Mouse (Mus musculus): Measurements from ENCODE around the gene Sardh. TPM values are rescaled to one million over a fixed set of nuclear protein-coding genes. Genes with fewer than 3 reads are reported as not detected.

The Sardh gene
- total and polyA plus RNA-seq, 3 experiments = 0.13 TPM; not detected in 2

GRCm38 (mm10) chr2:27149457-27149856 is 98.7 kb downstream of the Sardh start:
- peaks cover 66% of the 10 kb centered on the region for H3K27me3 ChIP-seq (replicated peaks)
- TF ChIP-seq JUN (IDR thresholded peaks at IDR 0.05; ENCODE audit: insufficient read depth, low read depth, low read length) (no peak), USF1 (IDR thresholded peaks at IDR 0.05; ENCODE audit: low read depth, low read length) (no peak), ZNF384 (IDR thresholded peaks at IDR 0.05; ENCODE audit: low read depth, low read length) (no peak), E2F4 (IDR thresholded peaks at IDR 0.05; ENCODE audit: insufficient replicate concordance, low read depth, low read length) (no peak)

GRCm38 (mm10) chr2:27146840-27147239 is 101.3 kb downstream of the Sardh start:
- Histone ChIP-seq H3K27ac (ENCODE audit: insufficient read depth, low read depth) (no peak overlapping the region), H3K4me2 (ENCODE audit: insufficient read depth, low read depth, poor library complexity, severe bottlenecking) (no peak overlapping the region), H3K9ac (ENCODE audit: insufficient read depth, low read depth) (no peak overlapping the region), H3K4me3 (replicated peaks in 1 of 3; ENCODE audit: low read depth in 2 of 3, low read length in 2 of 3, poor library complexity in 1 of 3) (no peak overlapping the region), H3K79me2 (replicated peaks; ENCODE audit: control insufficient read depth, extremely low read depth, insufficient read depth, poor library complexity, severe bottlenecking) (no peaks in the 10 kb centered on the region), H3K4me1 (ENCODE audit: control insufficient read depth in 1 of 2, insufficient read depth in 2 of 2) (peaks cover 0 to 9% of the 10 kb centered on the region in 2 experiments; a peak in 2 of 4 replicates), H3K27me3 (replicated peaks) (peaks cover 77% of the 10 kb centered on the region), H3K9me3 (replicated peaks; ENCODE audit: low read length) (no peaks in the 10 kb centered on the region), H3K36me3 (replicated peaks in 1 of 2; ENCODE audit: control insufficient read depth in 1 of 2, insufficient read depth in 1 of 2, low read length in 1 of 2) (no peaks in the 10 kb centered on the region)
- no peak for TF ChIP-seq MAFK (IDR thresholded peaks at IDR 0.05; ENCODE audit: insufficient replicate concordance, low read length)
- TF ChIP-seq JUN (IDR thresholded peaks at IDR 0.05; ENCODE audit: insufficient read depth, low read depth, low read length) = no peak
- TF ChIP-seq NRF1 (IDR thresholded peaks at IDR 0.05; ENCODE audit: low read depth, low read length) = no peak
- no peak for TF ChIP-seq RCOR1 (conservative IDR thresholded peaks at IDR 0.05; ENCODE audit: low read depth, low read length)
- DNase-seq (ENCODE audit: extremely low read depth) = no peak
- in situ Hi-C loops (cut with MboI; ENCODE audit: low pct_ligation_motif_present, low pct_unique_long_range_greater_than_20kb, low sequenced_read_pairs) = no loop called here
- dilution Hi-C loops (cut with MboI; ENCODE audit: extremely low pct_ligation_motif_present, extremely low pct_unique_long_range_greater_than_20kb, low sequenced_read_pairs) = no loop called here

More at GRCm38 (mm10) chr2:27149457-27149856, 98.7 kb downstream of the Sardh start:
- dilution Hi-C loops (cut with MboI; ENCODE audit: extremely low pct_ligation_motif_present, extremely low pct_unique_long_range_greater_than_20kb, low sequenced_read_pairs) (no loop called here), in situ Hi-C loops (cut with MboI; ENCODE audit: low pct_ligation_motif_present, low pct_unique_long_range_greater_than_20kb, low sequenced_read_pairs) (no loop called here)
- no peak overlapping the region for H3K4me2 ChIP-seq (ENCODE audit: insufficient read depth, low read depth, poor library complexity, severe bottlenecking)
- H3K27ac ChIP-seq (ENCODE audit: insufficient read depth, low read depth) = no peak overlapping the region
- no peaks in the 10 kb centered on the region for H3K79me2 ChIP-seq (replicated peaks; ENCODE audit: control insufficient read depth, extremely low read depth, insufficient read depth, poor library complexity, severe bottlenecking)
- no peaks in the 10 kb centered on the region for H3K9me3 ChIP-seq (replicated peaks; ENCODE audit: low read length)
- H3K36me3 ChIP-seq (replicated peaks in 1 of 2; ENCODE audit: control insufficient read depth in 1 of 2, insufficient read depth in 1 of 2, low read length in 1 of 2) = no peaks in the 10 kb centered on the region
- DNase-seq (ENCODE audit: extremely low read depth) = no peak
- no peak overlapping the region for H3K9ac ChIP-seq (ENCODE audit: insufficient read depth, low read depth)
- H3K4me1 ChIP-seq (ENCODE audit: control insufficient read depth in 1 of 2, insufficient read depth in 2 of 2) = peaks cover 0 to 9% of the 10 kb centered on the region in 2 experiments; a peak in 2 of 4 replicates
- H3K4me3 ChIP-seq (replicated peaks in 1 of 3; ENCODE audit: low read depth in 2 of 3, low read length in 2 of 3, poor library complexity in 1 of 3) = no peak overlapping the region

GRCm38 (mm10) chr2:27144957-27145356 is 103.2 kb downstream of the Sardh start:
- Histone ChIP-seq H3K79me2 (replicated peaks; ENCODE audit: control insufficient read depth, extremely low read depth, insufficient read depth, poor library complexity, severe bottlenecking) (no peaks in the 10 kb centered on the region), H3K4me2 (ENCODE audit: insufficient read depth, low read depth, poor library complexity, severe bottlenecking) (no peak overlapping the region), H3K9ac (ENCODE audit: insufficient read depth, low read depth) (no peak overlapping the region), H3K27me3 (replicated peaks) (peaks cover 87% of the 10 kb centered on the region), H3K36me3 (replicated peaks in 1 of 2; ENCODE audit: control insufficient read depth in 1 of 2, insufficient read depth in 1 of 2, low read length in 1 of 2) (no peaks in the 10 kb centered on the region), H3K9me3 (replicated peaks; ENCODE audit: low read length) (no peaks in the 10 kb centered on the region), H3K4me1 (ENCODE audit: control insufficient read depth in 1 of 2, insufficient read depth in 2 of 2) (peaks cover 0 to 9% of the 10 kb centered on the region in 2 experiments; a peak in 2 of 4 replicates), H3K4me3 (replicated peaks in 1 of 3; ENCODE audit: low read depth in 2 of 3, low read length in 2 of 3, poor library complexity in 1 of 3) (no peak overlapping the region), H3K27ac (ENCODE audit: insufficient read depth, low read depth) (no peak overlapping the region)
- in situ Hi-C loops (cut with MboI; ENCODE audit: low pct_ligation_motif_present, low pct_unique_long_range_greater_than_20kb, low sequenced_read_pairs) = no loop called here
- TF ChIP-seq ZKSCAN1 (IDR thresholded peaks at IDR 0.05; ENCODE audit: borderline replicate concordance, low read depth, low read length) = no peak
- no peak for TF ChIP-seq GABPA (IDR thresholded peaks at IDR 0.05; ENCODE audit: insufficient replicate concordance, low read depth, low read length)
- TF ChIP-seq HCFC1 (IDR thresholded peaks at IDR 0.05; ENCODE audit: low read depth, low read length) = no peak
- TF ChIP-seq PAX5 (IDR thresholded peaks at IDR 0.05; ENCODE audit: low read length) = no peak
- no peak for TF ChIP-seq ZC3H11A (IDR thresholded peaks at IDR 0.05; ENCODE audit: low read depth, low read length)
- TF ChIP-seq JUN (IDR thresholded peaks at IDR 0.05; ENCODE audit: insufficient read depth, low read depth, low read length) = no peak
- TF ChIP-seq BHLHE40 (IDR thresholded peaks at IDR 0.05; ENCODE audit: low read depth, low read length) = no peak
- TF ChIP-seq MYC (IDR thresholded peaks at IDR 0.05; ENCODE audit: low read depth, low read length) = no peak
- TF ChIP-seq MAFK (IDR thresholded peaks at IDR 0.05; ENCODE audit: insufficient replicate concordance, low read length) = no peak
- TF ChIP-seq TCF12 (IDR thresholded peaks at IDR 0.05; ENCODE audit: low read depth, low read length) = no peak
- DNase-seq (ENCODE audit: extremely low read depth) = no peak
- dilution Hi-C loops (cut with MboI; ENCODE audit: extremely low pct_ligation_motif_present, extremely low pct_unique_long_range_greater_than_20kb, low sequenced_read_pairs) = no loop called here
